Comparison of ENCODE assay signal across 1 mouse cellular context in genomic region chr11:115348681-115349248, GRCm38 (mm10).
TF ChIP-seq lines count a peak whose summit lies in the region.

No protein-coding gene starts in this region.

TF ChIP-seq in MEL, 35 proteins besides CTCF, POLR2A, EP300 and RAD21 (continued from another document):
- TF ChIP-seq TAL1 (IDR thresholded peaks at IDR 0.05; ENCODE audit: low read length): peak; percentile 62
- TF ChIP-seq MYC (IDR thresholded peaks at IDR 0.05; ENCODE audit: low read depth, low read length): no peak
- no peak for TF ChIP-seq NRF1 (IDR thresholded peaks at IDR 0.05; ENCODE audit: insufficient read depth, low read depth, low read length, poor library complexity, severe bottlenecking)
- no peak for TF ChIP-seq ETS1 (IDR thresholded peaks at IDR 0.05; ENCODE audit: low read depth, low read length)
- no peak for TF ChIP-seq TCF12 (IDR thresholded peaks at IDR 0.05; ENCODE audit: low read depth, low read length)
- no peak for TF ChIP-seq CHD1 (IDR thresholded peaks at IDR 0.05; ENCODE audit: low read depth, low read length)
- TF ChIP-seq E2F4 (IDR thresholded peaks at IDR 0.05; ENCODE audit: borderline replicate concordance, low read depth, low read length): no peak
- no peak for TF ChIP-seq TBP (IDR thresholded peaks at IDR 0.05; ENCODE audit: low read depth, low read length)
- TF ChIP-seq BHLHE40 (IDR thresholded peaks at IDR 0.05; ENCODE audit: borderline replicate concordance, low read depth, low read length): peak; percentile 82; the same call in 1 of the 2 replicates
- TF ChIP-seq POLR2AphosphoS5 (IDR thresholded peaks at IDR 0.05; ENCODE audit: borderline replicate concordance, low read depth, low read length): no peak
- TF ChIP-seq CHD2 (IDR thresholded peaks at IDR 0.05; ENCODE audit: low read length): no peak
- TF ChIP-seq JUND (IDR thresholded peaks at IDR 0.05; ENCODE audit: low read depth, low read length): no peak
- TF ChIP-seq ZMIZ1 (IDR thresholded peaks at IDR 0.05; ENCODE audit: low read depth, low read length): no peak
- no peak for TF ChIP-seq UBTF (IDR thresholded peaks at IDR 0.05; ENCODE audit: borderline replicate concordance, insufficient read depth, low read depth, low read length)
- no peak for TF ChIP-seq SMC3 (IDR thresholded peaks at IDR 0.05; ENCODE audit: low read depth, low read length)
- TF ChIP-seq NELFE (IDR thresholded peaks at IDR 0.05; ENCODE audit: low read depth, low read length): no peak
TF ChIP-seq in MEL: peak in this region for 5.
